Mouse (Mus musculus) ES-E14 (cell line): ENCODE results near the gene Pigv.

ENCODE experiments used
- CHD2 ChIP-seq: IDR thresholded peaks from 2 replicates; pipeline ENCODE4 v1.6.1; 2014; ENCODE audit warnings: mild to moderate bottlenecking, low read depth, low read length, inconsistent platforms
- ZNF384 ChIP-seq: IDR thresholded peaks from 2 replicates; pipeline ENCODE4 v1.6.1; 2012; ENCODE audit warnings: low read depth, low read length, inconsistent platforms

DNA sequence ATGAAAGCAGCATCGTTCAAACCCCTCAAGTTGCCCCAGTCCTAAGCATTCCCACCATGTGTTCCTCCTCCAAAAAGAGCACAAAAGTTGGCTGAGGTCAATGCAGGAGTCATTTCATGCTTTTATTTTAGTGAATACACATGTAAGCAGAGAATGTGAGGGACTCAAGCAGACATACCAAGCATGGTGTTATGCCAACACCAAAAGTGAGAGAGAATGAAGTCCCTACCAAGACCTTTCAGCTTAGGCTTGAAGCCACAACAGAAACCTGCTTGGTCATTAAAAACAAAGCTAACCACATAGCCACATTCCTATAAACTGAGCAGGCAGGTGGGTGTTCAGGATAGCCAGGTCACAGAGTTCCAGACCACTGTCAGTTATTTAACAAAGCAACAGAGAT lies 35.0 kb upstream of the Pigv start:
- TF ChIP-seq CHD2 (no peak), ZNF384 (no peak)
